Mouse (Mus musculus): ENCODE measurements around the gene Mtmr12. TPM values are rescaled to one million over a fixed set of nuclear protein-coding genes. Genes with fewer than 3 reads are reported as not detected.
A peak's percentile ranks its signal among the peaks of the same experiment; 100 is the strongest.

The Mtmr12 gene
- total RNA-seq, 2 experiments from 2014 or later: 12.8 to 13.5 TPM

- peak; percentile 31 for ATAC-seq (replicated peaks; ENCODE audit: poor library complexity)
These were observed 112.5 kb downstream of the Mtmr12 start for GRCm38 (mm10) chr15:12317290-12317689.

GRCm38 (mm10) chr15:12318451-12318850 lies 113.6 kb downstream of the Mtmr12 start:
- ATAC-seq (replicated peaks; ENCODE audit: poor library complexity): no peak

- no peak for ATAC-seq (replicated peaks; ENCODE audit: poor library complexity)
These were observed 115.1 kb downstream of the Mtmr12 start for GRCm38 (mm10) chr15:12319889-12320288.

GRCm38 (mm10) chr15:12320441-12321090 lies 115.7 kb downstream of the Mtmr12 start:
- peak; percentile 10 for ATAC-seq (replicated peaks; ENCODE audit: poor library complexity)

GRCm38 (mm10) chr15:12321091-12321787 lies 116.4 kb downstream of the Mtmr12 start, which contains the start of gene Golph3:
Golph3 (plus strand) TSS chr15:12321450.
- peak; percentile 73 for ATAC-seq (replicated peaks; ENCODE audit: poor library complexity)

- peak; percentile 23; the same call in 1 of the 2 replicates for ATAC-seq (replicated peaks; ENCODE audit: poor library complexity)
These were observed 117.2 kb downstream of the Mtmr12 start, which contains the start of gene 1810049J17Rik for GRCm38 (mm10) chr15:12321788-12322621. 1810049J17Rik (minus strand) TSS chr15:12321899.

GRCm38 (mm10) chr15:12322676-12323402 lies 118.0 kb downstream of the Mtmr12 start:
- ATAC-seq (replicated peaks; ENCODE audit: poor library complexity): no peak

Other genes starting within 250 kb of the Mtmr12 start
- gene Sub1, start 208.0 kb upstream of the Mtmr12 start, total RNA-seq (2015): 615 and 783 TPM in 2 replicates
- 811 and 824 TPM in 2 replicates for gene Sub1, start 208.0 kb upstream of the Mtmr12 start, total RNA-seq (2017)
- 141 and 147 TPM in 2 replicates for gene Zfr, start 87.2 kb upstream of the Mtmr12 start, total RNA-seq (2015)
- gene Zfr, start 87.2 kb upstream of the Mtmr12 start, total RNA-seq (2017): 49.0 and 63.7 TPM in 2 replicates
- 110 and 118 TPM in 2 replicates for gene Golph3, start 116.4 kb downstream of the Mtmr12 start, total RNA-seq (2015)
- gene Golph3, start 116.4 kb downstream of the Mtmr12 start, total RNA-seq (2017): 86.6 and 94.4 TPM in 2 replicates
- not detected in 2 replicates for gene 1810049J17Rik, start 116.9 kb downstream of the Mtmr12 start, total RNA-seq (2015)
- 0.58 TPM in 1 of 2 replicates, not detected in the other for gene 1810049J17Rik, start 116.9 kb downstream of the Mtmr12 start, total RNA-seq (2017)